Mouse (Mus musculus) cerebellum, adult 11 months (tissue): ENCODE data around the gene Vmn1r202.
"Not testable (repeated sequence)": the region's sequence is repeated elsewhere in the genome, so short reads cannot be mapped to it uniquely, and the experiment has no call there.

Experiments
- DNase-seq: peaks from one replicate; pipeline ENCODE4 v3.0.0; 2022

Gene Vmn1r202

GRCm38 (mm10) chr13:22505281-22505680 lies at the start of gene Vmn1r202:
Vmn1r202 (minus strand) TSS chr13:22505381.
- DNase-seq: no peak

- not testable (repeated sequence) for DNase-seq
These were observed 47.7 kb upstream of the Vmn1r202 start, which contains the start of gene Vmn1r204 for GRCm38 (mm10) chr13:22552898-22553297. Vmn1r204 (plus strand) TSS chr13:22553198.

- no peak for DNase-seq
These were observed 12.6 kb upstream of the Vmn1r202 start, which contains the start of gene Vmn1r203 for GRCm38 (mm10) chr13:22517814-22518213. Vmn1r203 (plus strand) TSS chr13:22518114.

GRCm38 (mm10) chr13:22502431-22502830 lies 2.8 kb downstream of the Vmn1r202 start:
- no peak for DNase-seq

GRCm38 (mm10) chr13:22471623-22472022 lies 33.6 kb downstream of the Vmn1r202 start, which contains the start of gene Vmn1r201:
Vmn1r201 (plus strand) TSS chr13:22471923.
- DNase-seq: no peak

GRCm38 (mm10) chr13:22455145-22455544 lies 50.0 kb downstream of the Vmn1r202 start:
- DNase-seq: no peak
